Mouse (Mus musculus) stomach, adult 2 months (tissue): ENCODE results near the gene Defa32. TPM values are rescaled to one million over a fixed set of nuclear protein-coding genes. Genes with fewer than 3 reads are reported as not detected.

Experiments
- polyA plus RNA-seq: library from polyadenylated mRNA; depleted of rRNA; stranded (reverse); fragments of >200 nt; gene quantifications from 2 replicates; pipeline ENCODE4 v1.2.3, GENCODE M21; 2012; rRNA removed

Defa32 gene
- not detected in 2 replicates for polyA plus RNA-seq

GRCm38 (mm10) chr8:21528732-21529131 lies at the start of gene Defa32:
TSS of gene Defa32 (plus strand) at chr8:21529032.

GRCm38 (mm10) chr8:21508958-21509357 lies 19.9 kb upstream of the Defa32 start, which contains the start of gene Defa20:
TSS of gene Defa20 (plus strand) at chr8:21509258.

GRCm38 (mm10) chr8:21565086-21565485 lies 36.3 kb downstream of the Defa32 start, which contains the start of gene Defa37:
TSS of gene Defa37 (plus strand) at chr8:21565386.

Other genes with a start within 250 kb of the Defa32 start
- not detected in 2 replicates for gene Defa27, start 213.5 kb upstream of the Defa32 start, polyA plus RNA-seq
- not detected in 2 replicates for gene Defa29, start 202.0 kb upstream of the Defa32 start, polyA plus RNA-seq
- gene Defa2, start 150.5 kb upstream of the Defa32 start, polyA plus RNA-seq = not detected in 2 replicates
- not detected in 2 replicates for gene Defa33, start 137.2 kb upstream of the Defa32 start, polyA plus RNA-seq
- gene Defa36, start 101.6 kb upstream of the Defa32 start, polyA plus RNA-seq = not detected in 2 replicates
- not detected in 2 replicates for gene Gm7849, start 72.5 kb upstream of the Defa32 start, polyA plus RNA-seq
- gene Defa20, start 19.8 kb upstream of the Defa32 start, polyA plus RNA-seq = not detected in 2 replicates
- gene Defa37, start 36.4 kb downstream of the Defa32 start, polyA plus RNA-seq = not detected in 2 replicates
- gene Defa28, start 54.0 kb downstream of the Defa32 start, polyA plus RNA-seq = not detected in 2 replicates
- not detected in 2 replicates for gene Gm7861, start 65.5 kb downstream of the Defa32 start, polyA plus RNA-seq
- gene Defa26, start 89.2 kb downstream of the Defa32 start, polyA plus RNA-seq = not detected in 2 replicates
- gene Defa17, start 126.7 kb downstream of the Defa32 start, polyA plus RNA-seq = not detected in 2 replicates
- not detected in 2 replicates for gene Defa34, start 136.8 kb downstream of the Defa32 start, polyA plus RNA-seq
- gene AY761184, start 174.6 kb downstream of the Defa32 start, polyA plus RNA-seq = not detected in 2 replicates
- not detected in 2 replicates for gene Defa24, start 205.5 kb downstream of the Defa32 start, polyA plus RNA-seq